Mouse (Mus musculus): ENCODE data around the gene Olfr1129.
"Not testable (repeated sequence)": the region's sequence is repeated elsewhere in the genome, so short reads cannot be mapped to it uniquely, and the experiment has no call there.

Gene Olfr1129

DNA sequence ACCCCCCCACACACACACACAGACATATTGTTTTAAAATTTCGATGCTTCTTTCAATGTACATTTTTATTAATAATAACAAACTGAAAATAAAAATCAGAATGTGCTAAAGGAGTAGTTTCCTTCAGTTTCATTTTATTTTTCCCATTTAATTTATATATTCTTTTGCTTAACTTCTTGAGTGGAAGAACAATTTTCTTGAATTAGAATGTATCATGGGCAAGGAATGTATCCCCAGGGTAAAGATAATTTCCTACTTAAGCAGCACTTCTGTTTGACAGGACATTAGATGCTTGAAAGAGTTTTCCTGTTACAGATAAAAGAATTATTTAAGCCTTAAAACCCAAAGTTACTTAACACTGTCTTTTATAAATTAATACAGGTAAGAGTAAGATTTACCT lies at the start of gene Olfr1129:
Gene Olfr1129 (plus strand): TSS at position 301 of the 400 bp plus-strand sequence.
- DNase-seq (ENCODE audit: low read depth, low spot score): not testable (repeated sequence)

DNA sequence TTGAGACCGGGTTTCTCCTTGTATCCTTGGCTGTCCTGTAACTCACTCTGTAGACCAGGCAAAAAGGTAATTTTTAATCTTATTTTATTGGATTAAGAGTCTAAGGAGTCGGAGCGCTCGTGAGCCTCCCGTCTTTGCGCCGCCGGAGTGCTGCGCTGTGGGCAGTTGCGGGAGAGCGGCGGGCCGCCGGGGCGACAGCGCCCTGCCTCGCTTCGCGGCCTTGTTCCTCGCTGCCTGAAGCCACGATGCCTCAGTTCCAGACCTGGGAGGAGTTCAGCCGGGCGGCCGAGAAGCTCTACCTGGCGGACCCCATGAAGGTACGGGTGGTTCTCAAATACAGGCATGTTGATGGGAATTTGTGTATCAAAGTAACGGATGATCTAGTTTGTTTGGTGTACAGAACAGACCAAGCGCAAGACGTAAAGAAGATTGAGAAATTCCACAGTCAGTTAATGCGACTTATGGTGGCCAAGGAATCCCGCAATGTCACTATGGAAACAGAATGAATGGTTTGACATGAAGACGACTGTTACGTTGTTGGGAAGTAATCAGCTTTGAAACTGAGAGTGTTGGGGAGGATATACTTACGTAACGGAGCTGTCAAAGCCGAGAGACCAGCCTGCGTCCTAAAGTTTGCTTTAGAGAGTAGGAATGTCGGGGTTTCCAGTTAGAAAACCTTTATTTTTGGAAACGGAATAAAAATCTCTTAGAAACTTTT lies 47.6 kb upstream of the Olfr1129 start:
- DNase-seq (ENCODE audit: low read depth, low spot score): not testable (repeated sequence)

GRCm38 (mm10) chr2:87531496-87531895 lies 42.2 kb upstream of the Olfr1129 start, which contains the start of gene Olfr153:
Gene Olfr153, plus strand, starts transcription at chr2:87531796.
- DNase-seq (ENCODE audit: low read depth, low spot score): no peak

GRCm38 (mm10) chr2:87534826-87535225 lies 38.9 kb upstream of the Olfr1129 start:
- no peak for DNase-seq (ENCODE audit: low read depth, low spot score)

DNA sequence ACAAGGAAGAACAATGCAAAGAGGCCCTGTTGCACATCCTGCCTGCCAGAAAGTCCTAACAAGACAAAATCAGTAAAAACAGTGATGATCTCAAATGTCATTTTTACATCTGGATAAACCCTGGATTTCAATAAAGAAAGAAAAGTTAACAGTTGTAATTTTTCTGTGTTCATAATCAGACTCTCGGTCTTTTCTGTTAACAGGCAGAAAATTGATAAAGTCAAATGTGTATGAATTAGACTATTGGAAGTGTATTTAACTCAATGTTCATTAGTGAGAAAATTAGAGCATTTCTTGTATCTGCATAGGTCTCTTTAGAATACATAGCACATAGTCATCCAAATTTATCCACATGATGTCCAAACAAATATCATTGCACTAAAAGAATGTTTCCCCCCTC lies 28.3 kb upstream of the Olfr1129 start, which contains the start of gene Olfr1128:
Gene Olfr1128 (minus strand): TSS at position 101 of the 400 bp plus-strand sequence.
- DNase-seq (ENCODE audit: low read depth, low spot score): no peak

- DNase-seq (ENCODE audit: low read depth, low spot score): not testable (repeated sequence)
These were observed 32.2 kb downstream of the Olfr1129 start, which contains the start of gene Olfr1130 for GRCm38 (mm10) chr2:87605912-87606311. Gene Olfr1130, plus strand, starts transcription at chr2:87606212.

- DNase-seq (ENCODE audit: low read depth, low spot score): no peak
These were observed 53.1 kb downstream of the Olfr1129 start, which contains the start of gene Olfr1131 for GRCm38 (mm10) chr2:87626804-87627203. Gene Olfr1131, plus strand, starts transcription at chr2:87627104.
